Mouse (Mus musculus) midbrain, embryonic 16.5 days (tissue): Measurements from ENCODE around the gene Sorcs1. TPM values are rescaled to one million over a fixed set of nuclear protein-coding genes. Genes with fewer than 3 reads are reported as not detected.

Source experiments
- ATAC-seq: fragments of 200-750 bp; cut with Nextera tagmentation; 2 replicates; pipeline ENCODE4 v1.8.0; 2017; ENCODE audit warnings: moderate TSS enrichment
- H3K27ac ChIP-seq: fragments of 300-500 bp; sonication (generic); 2 replicates; pipeline ENCODE4 v1.5.1; 2014; ENCODE audit warnings: mild to moderate bottlenecking, low read length, mixed read lengths
- H3K27me3 ChIP-seq: fragments of 300-500 bp; sonication (generic); 2 replicates; pipeline ENCODE4 v1.6.1; 2014; ENCODE audit warnings: low read depth, low read length, mixed read lengths; ENCODE audit not compliant: control insufficient read depth, insufficient read depth
- H3K36me3 ChIP-seq: fragments of 300-500 bp; sonication (generic); 2 replicates; pipeline ENCODE4 v1.6.1; 2014; ENCODE audit warnings: mild to moderate bottlenecking, low read length, moderate library complexity, mixed read lengths; ENCODE audit not compliant: control insufficient read depth, insufficient read depth
- H3K4me1 ChIP-seq: fragments of 300-500 bp; sonication (generic); 2 replicates; pipeline ENCODE4 v1.6.1; 2014; ENCODE audit warnings: mild to moderate bottlenecking, low read length, mixed read lengths; ENCODE audit not compliant: control insufficient read depth, insufficient read depth
- H3K4me2 ChIP-seq: fragments of 300-500 bp; sonication (generic); 2 replicates; pipeline ENCODE4 v1.6.1; 2014; ENCODE audit warnings: mild to moderate bottlenecking, low read length, mixed read lengths
- H3K4me3 ChIP-seq: fragments of 300-500 bp; sonication (generic); 2 replicates; pipeline ENCODE4 v1.5.1; 2014; ENCODE audit warnings: low read depth, mild to moderate bottlenecking, low read length, moderate library complexity, mixed read lengths
- H3K9ac ChIP-seq: fragments of 300-500 bp; sonication (generic); 2 replicates; pipeline ENCODE4 v1.6.1; 2014; ENCODE audit warnings: low read depth, low read length, mixed read lengths
- H3K9me3 ChIP-seq: fragments of 300-500 bp; sonication (generic); replicated peaks from 2 replicates; pipeline ENCODE4 v1.6.1; 2014; ENCODE audit warnings: mild to moderate bottlenecking, low read length, mixed read lengths; ENCODE audit not compliant: control insufficient read depth, poor library complexity, severe bottlenecking
- WGBS: fragments of 180-500 bp; shearing (Covaris S2); extraction: QIAGEN DNeasy Blood & Tissue Kit; methylation state at CpG from one replicate; pipeline ENCODE4 v1.1.7; 2014; 5-methylcytosine and 5-hydroxymethylcytosine counted together
- polyA plus RNA-seq: library from polyadenylated mRNA; unstranded; fragments of >200 nt; fragmentation: Nextera tagmentation; extraction: Ambion mirVana; gene quantifications from 2 replicates; pipeline ENCODE4 v1.2.1, GENCODE M21; 2015

The Sorcs1 gene
- polyA plus RNA-seq, 1 experiment from 2014 or later: 17.8 TPM

DNA sequence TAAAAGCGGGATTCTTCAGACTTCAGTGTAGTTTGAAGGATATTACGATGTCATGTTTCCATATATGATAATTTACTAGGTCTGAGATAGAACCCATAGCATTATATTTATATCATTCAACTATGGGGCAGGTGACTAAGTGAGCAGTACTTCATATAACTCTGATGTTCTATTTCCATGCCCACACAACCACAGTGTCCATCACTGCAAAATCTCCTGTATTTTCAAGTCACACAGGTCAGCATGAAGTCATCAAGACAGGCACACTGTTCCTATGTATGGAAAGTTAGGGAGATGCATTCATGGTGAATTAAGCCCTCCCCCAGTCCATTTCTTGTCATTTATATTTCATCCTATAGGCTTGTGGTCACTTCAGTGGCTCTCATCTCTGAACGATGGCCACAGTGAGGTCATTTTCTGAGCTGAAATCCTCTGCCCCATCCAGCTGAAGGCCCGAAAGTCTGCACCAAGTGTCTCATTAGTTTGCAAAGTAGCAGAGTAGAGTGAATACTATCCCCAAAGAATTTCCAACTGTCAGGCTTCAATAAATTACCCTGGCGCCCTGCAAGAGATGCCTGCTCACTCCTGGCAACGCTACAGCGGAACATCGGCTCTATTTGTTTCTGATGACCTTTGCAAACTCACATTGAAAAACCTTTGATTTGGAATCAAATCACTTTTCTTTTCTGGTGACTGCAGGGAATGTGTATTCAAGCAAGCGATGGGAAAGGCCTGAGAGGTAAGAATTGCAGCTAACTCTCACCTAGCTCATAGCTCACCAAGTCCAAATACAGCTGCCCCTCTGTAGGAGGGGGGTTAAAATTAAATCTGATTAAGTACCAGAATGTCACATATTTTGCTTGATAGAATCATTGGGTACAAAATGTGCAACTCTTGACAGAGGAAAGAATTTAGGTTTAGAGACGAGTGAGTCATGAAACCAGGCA lies 492.4 kb downstream of the Sorcs1 start:
- Histone ChIP-seq H3K27ac (no peak overlapping the region), H3K27me3 (no peaks in the 10 kb centered on the region; the same call in 1 of the 2 replicates), H3K4me1 (no peaks in the 10 kb centered on the region), H3K4me3 (no peak overlapping the region), H3K9me3 (no peaks in the 10 kb centered on the region), H3K36me3 (no peaks in the 10 kb centered on the region), H3K9ac (no peak overlapping the region), H3K4me2 (no peak overlapping the region)
- ATAC-seq: no peak
- WGBS: 32% methylated on average over 10 of the region's 10 CpGs

DNA sequence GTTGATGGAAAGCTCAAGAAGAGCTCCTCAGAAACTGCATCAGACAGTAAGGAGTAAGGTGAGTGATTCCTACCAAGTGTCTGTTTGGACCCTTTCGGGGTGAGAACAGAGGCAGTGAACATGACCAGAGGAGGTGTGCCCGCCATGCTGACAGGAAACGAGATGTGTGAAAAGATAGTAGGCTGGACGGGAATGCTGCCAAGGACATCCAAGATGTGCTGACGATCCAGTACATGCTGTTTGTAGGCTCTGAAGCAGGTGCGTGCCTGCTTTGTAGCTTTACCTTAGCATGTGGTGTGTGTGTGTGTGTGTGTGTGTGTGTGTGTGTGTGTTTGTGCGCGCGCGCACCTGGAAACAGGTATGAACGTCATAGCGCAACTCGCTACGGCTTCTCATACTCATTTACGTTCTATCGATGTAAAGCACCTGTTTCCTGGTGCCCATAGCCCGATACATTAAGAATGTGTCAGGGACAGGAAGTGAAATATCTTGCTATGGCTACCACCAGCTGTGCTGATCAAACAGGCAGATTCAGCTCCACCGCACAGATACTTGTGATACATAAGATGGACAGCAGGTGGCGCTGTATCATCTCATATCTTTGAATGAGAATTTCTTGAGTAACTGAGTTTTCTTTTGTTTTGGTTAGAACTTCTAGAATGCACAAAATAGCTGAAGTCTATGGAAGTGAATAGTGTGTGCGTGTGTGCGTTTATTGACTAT lies 493.4 kb downstream of the Sorcs1 start:
- H3K27ac ChIP-seq: no peak overlapping the region
- no peaks in the 10 kb centered on the region; the same call in 1 of the 2 replicates for H3K27me3 ChIP-seq
- no peaks in the 10 kb centered on the region for H3K36me3 ChIP-seq
- no peak for ATAC-seq
- 56% methylated on average over 21 of the region's 21 CpGs for WGBS
- H3K4me3 ChIP-seq: no peak overlapping the region
- no peaks in the 10 kb centered on the region for H3K9me3 ChIP-seq
- no peak overlapping the region for H3K9ac ChIP-seq
- no peaks in the 10 kb centered on the region for H3K4me1 ChIP-seq
- H3K4me2 ChIP-seq: no peak overlapping the region

DNA sequence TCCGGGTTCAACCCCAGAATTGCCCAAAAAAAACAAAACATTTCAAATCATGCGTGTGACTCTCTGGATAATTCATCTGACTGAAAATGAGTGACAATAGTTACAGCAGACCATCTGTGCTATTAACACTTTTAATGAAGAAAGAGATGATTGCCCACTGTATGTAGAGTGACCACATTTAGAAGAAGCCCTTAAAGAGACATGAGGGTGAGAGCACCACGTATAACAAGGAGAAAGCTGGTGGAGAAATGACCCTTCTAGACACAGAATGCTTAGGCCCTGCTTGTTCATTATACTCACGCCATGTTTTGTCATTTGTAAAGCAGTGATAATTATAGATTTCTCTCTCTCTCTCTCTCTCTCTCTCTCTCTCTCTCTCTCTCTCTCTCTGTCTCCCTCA lies 499.6 kb downstream of the Sorcs1 start:
- H3K36me3 ChIP-seq: no peaks in the 10 kb centered on the region
- no peaks in the 10 kb centered on the region for H3K9me3 ChIP-seq
- WGBS: 78% methylated on average over 4 of the region's 4 CpGs
- no peak overlapping the region for H3K27ac ChIP-seq
- ATAC-seq: no peak
- no peaks in the 10 kb centered on the region; the same call in 1 of the 2 replicates for H3K27me3 ChIP-seq
- H3K4me1 ChIP-seq: no peaks in the 10 kb centered on the region
- H3K4me3 ChIP-seq: no peak overlapping the region
- H3K9ac ChIP-seq: no peak overlapping the region
- H3K4me2 ChIP-seq: no peak overlapping the region

DNA sequence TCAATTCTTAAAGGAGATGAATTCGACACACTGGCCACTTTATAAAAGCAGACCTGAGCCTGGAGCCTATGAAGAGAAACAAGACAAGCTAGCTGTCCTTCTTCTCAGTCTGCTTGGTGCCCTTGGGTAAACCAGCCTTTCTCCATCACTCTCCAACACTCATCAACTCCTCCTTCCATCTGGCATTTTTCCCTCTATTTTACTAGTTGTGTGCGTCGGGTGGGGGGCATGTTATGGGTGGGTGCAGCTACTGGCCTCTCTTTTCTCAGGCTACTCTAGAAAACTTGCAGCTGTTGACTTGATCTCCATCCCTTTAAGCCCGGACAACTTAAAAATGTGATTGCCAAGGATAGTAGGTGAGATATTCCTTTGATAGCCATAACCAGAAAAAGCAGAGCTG lies 500.3 kb downstream of the Sorcs1 start:
- 97% methylated on average over 4 of the region's 4 CpGs for WGBS
- H3K9me3 ChIP-seq: no peaks in the 10 kb centered on the region
- H3K9ac ChIP-seq: no peak overlapping the region
- H3K36me3 ChIP-seq: no peaks in the 10 kb centered on the region
- no peak overlapping the region for H3K4me2 ChIP-seq
- H3K4me1 ChIP-seq: no peaks in the 10 kb centered on the region
- ATAC-seq: no peak
- H3K4me3 ChIP-seq: no peak overlapping the region
- H3K27ac ChIP-seq: no peak overlapping the region
- H3K27me3 ChIP-seq: no peaks in the 10 kb centered on the region

DNA sequence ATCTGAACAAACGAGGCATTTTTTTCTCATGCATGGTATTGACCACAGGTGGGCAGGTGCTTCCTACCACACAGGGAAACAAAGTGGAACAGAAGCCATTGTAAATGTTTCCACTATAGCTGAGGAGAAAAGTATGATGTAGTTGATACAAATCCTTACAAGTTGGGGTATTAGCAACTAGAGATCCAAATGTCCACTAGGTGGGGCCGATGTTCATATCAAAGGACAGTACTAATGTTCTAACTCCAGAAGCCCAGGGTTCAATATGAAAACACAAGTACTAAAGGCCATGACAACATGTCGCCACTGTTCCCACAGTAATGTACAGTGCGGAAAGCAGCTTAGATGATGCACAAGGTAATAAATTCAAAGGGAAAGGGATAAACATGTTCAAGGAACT lies 506.6 kb downstream of the Sorcs1 start:
- no peak overlapping the region for H3K9ac ChIP-seq
- no peaks in the 10 kb centered on the region for H3K36me3 ChIP-seq
- no peaks in the 10 kb centered on the region for H3K9me3 ChIP-seq
- no peak overlapping the region for H3K27ac ChIP-seq
- no peak for ATAC-seq
- no peaks in the 10 kb centered on the region for H3K27me3 ChIP-seq
- H3K4me3 ChIP-seq: no peak overlapping the region
- WGBS: 71% methylated on average over 4 of the region's 4 CpGs
- no peak overlapping the region for H3K4me2 ChIP-seq
- no peaks in the 10 kb centered on the region for H3K4me1 ChIP-seq

DNA sequence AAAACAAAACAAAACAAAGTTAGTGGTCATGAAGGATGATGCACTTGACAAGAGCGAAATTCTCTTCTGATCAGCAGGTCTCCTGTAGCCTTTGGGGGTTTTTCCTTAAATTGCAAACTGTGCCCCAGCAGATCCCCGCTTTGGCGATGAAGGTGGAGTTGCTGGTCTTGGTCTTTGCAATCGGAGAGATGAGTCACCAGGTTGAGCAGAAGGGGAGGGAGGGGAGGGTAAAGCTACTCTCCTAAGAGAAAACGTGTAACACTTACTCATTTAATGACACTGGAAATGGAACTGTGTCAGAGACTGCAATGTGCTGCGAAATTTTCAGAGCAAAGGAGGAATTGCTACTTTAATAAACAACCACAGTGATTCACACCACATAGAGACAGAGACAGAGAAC lies 527.3 kb downstream of the Sorcs1 start:
- Histone ChIP-seq H3K27me3 (no peaks in the 10 kb centered on the region), H3K9ac (no peak overlapping the region), H3K4me1 (peaks cover 4% of the 10 kb centered on the region), H3K4me2 (no peak overlapping the region), H3K36me3 (no peaks in the 10 kb centered on the region), H3K27ac (no peak overlapping the region), H3K9me3 (no peaks in the 10 kb centered on the region), H3K4me3 (no peak overlapping the region)
- no peak for ATAC-seq
- WGBS: 65% methylated on average over 6 of the region's 6 CpGs

DNA sequence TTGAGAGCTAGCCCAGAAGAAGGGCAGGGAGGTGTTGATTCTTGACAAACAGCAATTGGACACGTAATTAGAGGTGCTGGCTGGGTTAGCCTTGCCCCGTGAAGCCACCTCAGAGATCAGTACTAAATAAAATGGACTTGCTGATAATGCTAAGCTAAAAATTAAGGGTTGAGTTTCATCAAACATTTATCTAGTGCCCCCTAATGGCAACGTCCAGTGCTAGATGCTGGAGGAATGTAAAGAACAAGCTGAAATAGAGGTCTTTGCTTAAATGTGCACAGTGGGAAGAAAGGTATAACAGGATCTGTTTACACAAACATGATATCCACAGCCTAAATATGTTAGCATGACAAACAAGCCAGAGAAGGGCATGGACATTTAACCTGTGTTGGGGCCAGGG lies 532.5 kb downstream of the Sorcs1 start:
- no peak for ATAC-seq
- no peak overlapping the region for H3K27ac ChIP-seq
- peaks cover 4% of the 10 kb centered on the region for H3K4me1 ChIP-seq
- H3K4me3 ChIP-seq: no peak overlapping the region
- H3K36me3 ChIP-seq: no peaks in the 10 kb centered on the region
- no peak overlapping the region for H3K9ac ChIP-seq
- H3K4me2 ChIP-seq: no peak overlapping the region
- no peaks in the 10 kb centered on the region for H3K27me3 ChIP-seq
- WGBS: 27% methylated on average over 3 of the region's 3 CpGs
- H3K9me3 ChIP-seq: no peaks in the 10 kb centered on the region

DNA sequence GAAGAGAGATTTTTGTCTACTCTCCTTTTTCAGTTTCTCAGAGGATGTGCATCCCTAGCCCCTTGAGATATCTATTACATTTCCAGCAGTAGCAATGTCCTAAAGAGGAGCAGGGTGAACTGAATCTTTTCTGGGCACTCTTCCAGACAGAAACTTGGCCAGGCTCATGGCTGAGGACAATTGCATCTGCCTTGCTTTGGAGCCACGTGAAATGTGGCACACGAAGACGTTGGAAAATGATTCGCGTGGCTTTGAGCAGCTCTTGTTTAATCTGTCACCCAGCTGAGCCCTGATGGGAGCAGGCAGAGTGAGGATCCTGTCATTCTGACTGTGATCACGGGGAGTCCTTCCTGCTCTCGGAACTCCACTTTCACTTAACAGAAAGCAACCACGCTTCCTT lies 536.6 kb downstream of the Sorcs1 start:
- Histone ChIP-seq H3K27ac (no peak overlapping the region), H3K9me3 (no peaks in the 10 kb centered on the region), H3K27me3 (no peaks in the 10 kb centered on the region), H3K4me3 (no peak overlapping the region), H3K4me2 (no peak overlapping the region), H3K4me1 (no peaks in the 10 kb centered on the region; the same call in 1 of the 2 replicates), H3K9ac (no peak overlapping the region), H3K36me3 (no peaks in the 10 kb centered on the region)
- ATAC-seq: no peak
- WGBS: 57% methylated on average over 8 of the region's 8 CpGs

DNA sequence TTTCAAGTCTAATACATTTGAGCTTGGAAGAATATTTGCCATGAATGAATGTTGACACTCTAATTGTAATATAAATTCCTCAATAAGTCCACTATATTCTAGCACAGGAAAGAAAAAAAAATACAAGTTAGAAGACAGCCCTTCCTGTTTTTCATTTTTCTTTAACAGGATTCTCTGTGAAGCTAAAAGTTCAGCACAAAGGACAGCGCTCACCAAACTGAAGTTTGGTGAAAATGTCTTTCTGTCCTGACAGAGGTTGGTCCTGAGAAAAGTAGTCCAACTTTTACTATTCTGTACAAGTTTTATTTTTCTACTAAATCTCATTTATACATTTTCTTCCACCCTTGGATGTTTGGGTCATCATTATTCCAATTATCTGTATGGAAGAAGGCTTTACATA lies 543.8 kb downstream of the Sorcs1 start:
- no peak overlapping the region for H3K9ac ChIP-seq
- 91% methylated on average over 1 of the region's 1 CpGs for WGBS
- no peak for ATAC-seq

More for the DNA sequence above, 543.8 kb downstream of the Sorcs1 start:
- Histone ChIP-seq H3K9me3 (no peaks in the 10 kb centered on the region), H3K36me3 (no peaks in the 10 kb centered on the region), H3K4me2 (no peak overlapping the region), H3K27me3 (no peaks in the 10 kb centered on the region), H3K27ac (no peak overlapping the region), H3K4me1 (no peaks in the 10 kb centered on the region), H3K4me3 (no peak overlapping the region)
